ENCODE assay signal across 17 mouse cellular contexts in genomic region chr10:37326168-37326534, GRCm38 (mm10).
A peak's percentile ranks its signal among the peaks of the same experiment; 100 is the strongest.
DNase-seq lines count a peak whose midpoint lies in the region; ATAC-seq and TF ChIP-seq lines count a peak whose summit lies in the region.
"Had no signal": no experiment of that assay in that cellular context is flagged by ENCODE, and none has a peak within 500 bp of the region (broad histone marks: within the 10 kb centered on the region; RNA-seq: fewer than 3 reads in every experiment).

No protein-coding gene starts in this region.

- WGBS in intestine, embryonic 14.5 days = 55% methylated on average over 3 of the region's 3 CpGs
- 31% methylated on average over 3 of the region's 3 CpGs for WGBS in intestine, postnatal 0 days
- WGBS in intestine, embryonic 16.5 days = 61% methylated on average over 3 of the region's 3 CpGs
- WGBS in liver, embryonic 16.5 days (ENCODE audit: insufficient replicate concordance) = 40% methylated on average over 3 of the region's 3 CpGs
- 44% methylated on average over 3 of the region's 3 CpGs for WGBS in stomach, embryonic 15.5 days
- WGBS in hindbrain, embryonic 10.5 days = 72% methylated on average over 3 of the region's 3 CpGs
- 77% methylated on average over 3 of the region's 3 CpGs for WGBS in hindbrain, embryonic 14.5 days

- DNase-seq in intestine, embryonic 14.5 days (ENCODE audit: low spot score) = peak; percentile 41
- DNase-seq in hindbrain, embryonic 10.5 days (ENCODE audit: low spot score) = no peak
- DNase-seq in hindbrain, embryonic 14.5 days (ENCODE audit: low spot score) = no peak
- no peak for DNase-seq in cerebellum, adult 11 months
- DNase-seq: adrenal gland, postnatal 10 days; cerebellum, adult 11-12 months; cerebellum, adult 9-10 months; cerebellum, postnatal 25 days; gastrocnemius, postnatal 10 days; heart, adult 2 months had no signal

- H3K4me1 ChIP-seq in intestine, embryonic 14.5 days (replicated peaks; ENCODE audit: control insufficient read depth, insufficient read depth, low read length) = no peaks in the 10 kb centered on the region
- H3K4me1 ChIP-seq in intestine, postnatal 0 days (replicated peaks; ENCODE audit: control insufficient read depth, insufficient read depth, low read length) = peaks cover 4% of the 10 kb centered on the region; the same call in 1 of the 2 replicates
- H3K4me1 ChIP-seq in intestine, embryonic 16.5 days (ENCODE audit: control insufficient read depth, insufficient read depth, low read length) = peaks cover 17% of the 10 kb centered on the region
- H3K4me1 ChIP-seq in liver, embryonic 16.5 days (ENCODE audit: control insufficient read depth, low read depth, low read length) = no peaks in the 10 kb centered on the region; the same call in 1 of the 2 replicates
- no peaks in the 10 kb centered on the region for H3K4me1 ChIP-seq in stomach, embryonic 15.5 days
- H3K4me1 ChIP-seq in hindbrain, embryonic 10.5 days (replicated peaks) = 0 out of 2 replicates have a peak, but pooled peaks cover 4% of the 10 kb centered on the region
- H3K4me1 ChIP-seq in hindbrain, embryonic 14.5 days (replicated peaks; ENCODE audit: control insufficient read depth, insufficient read depth, low read length) = no peaks in the 10 kb centered on the region
- H3K4me1 ChIP-seq: embryonic facial prominence, embryonic 12.5 days had no signal

- H3K4me3 ChIP-seq in intestine, embryonic 14.5 days (ENCODE audit: low read depth, low read length) = no peak overlapping the region
- no peak overlapping the region for H3K4me3 ChIP-seq in intestine, postnatal 0 days (ENCODE audit: low read depth, low read length)
- H3K4me3 ChIP-seq in intestine, embryonic 16.5 days (ENCODE audit: low read length) = no peak overlapping the region
- no peak overlapping the region for H3K4me3 ChIP-seq in liver, embryonic 16.5 days (ENCODE audit: low read depth, low read length)
- H3K4me3 ChIP-seq in stomach, embryonic 15.5 days (replicated peaks) = no peak overlapping the region
- no peak overlapping the region for H3K4me3 ChIP-seq in hindbrain, embryonic 10.5 days
- H3K4me3 ChIP-seq in hindbrain, embryonic 14.5 days (replicated peaks; ENCODE audit: low read length) = no peak overlapping the region
- H3K4me3 ChIP-seq: embryonic facial prominence, embryonic 12.5 days; heart, adult 2 months had no signal

- H3K9me3 ChIP-seq in intestine, embryonic 14.5 days (ENCODE audit: control insufficient read depth, low read length) = no peaks in the 10 kb centered on the region
- H3K9me3 ChIP-seq in intestine, postnatal 0 days (ENCODE audit: control insufficient read depth) = no peaks in the 10 kb centered on the region
- no peaks in the 10 kb centered on the region for H3K9me3 ChIP-seq in intestine, embryonic 16.5 days (ENCODE audit: control insufficient read depth, low read length)
- no peaks in the 10 kb centered on the region for H3K9me3 ChIP-seq in liver, embryonic 16.5 days (replicated peaks; ENCODE audit: control insufficient read depth, low read length)
- no peaks in the 10 kb centered on the region for H3K9me3 ChIP-seq in stomach, embryonic 15.5 days
- no peaks in the 10 kb centered on the region for H3K9me3 ChIP-seq in hindbrain, embryonic 10.5 days
- H3K9me3 ChIP-seq in hindbrain, embryonic 14.5 days (ENCODE audit: control insufficient read depth, low read length) = no peaks in the 10 kb centered on the region
- H3K9me3 ChIP-seq: embryonic facial prominence, embryonic 12.5 days had no signal

- no peak overlapping the region for H3K27ac ChIP-seq in intestine, embryonic 14.5 days (ENCODE audit: low read depth)
- H3K27ac ChIP-seq in intestine, postnatal 0 days (ENCODE audit: low read depth, low read length) = no peak overlapping the region
- peak overlapping the region; percentile 65 for H3K27ac ChIP-seq in intestine, embryonic 16.5 days (ENCODE audit: low read length)
- peak overlapping the region; percentile 65; the same call in 1 of the 2 replicates for H3K27ac ChIP-seq in liver, embryonic 16.5 days (ENCODE audit: low read length)
- peak overlapping the region; percentile 73 for H3K27ac ChIP-seq in stomach, embryonic 15.5 days
- H3K27ac ChIP-seq in hindbrain, embryonic 10.5 days = no peak overlapping the region
- no peak overlapping the region for H3K27ac ChIP-seq in hindbrain, embryonic 14.5 days
- H3K27ac ChIP-seq: embryonic facial prominence, embryonic 12.5 days; heart, adult 2 months had no signal

- no peaks in the 10 kb centered on the region for H3K27me3 ChIP-seq in intestine, embryonic 14.5 days (replicated peaks; ENCODE audit: control insufficient read depth, insufficient read depth, low read length)
- H3K27me3 ChIP-seq in intestine, postnatal 0 days (replicated peaks; ENCODE audit: control insufficient read depth, insufficient read depth, low read length) = no peaks in the 10 kb centered on the region
- H3K27me3 ChIP-seq in intestine, embryonic 16.5 days (replicated peaks; ENCODE audit: control insufficient read depth, insufficient read depth, low read length) = no peaks in the 10 kb centered on the region
- H3K27me3 ChIP-seq in liver, embryonic 16.5 days (ENCODE audit: control insufficient read depth, insufficient read depth, low read depth, low read length) = no peaks in the 10 kb centered on the region
- no peaks in the 10 kb centered on the region for H3K27me3 ChIP-seq in stomach, embryonic 15.5 days (replicated peaks)
- H3K27me3 ChIP-seq in hindbrain, embryonic 10.5 days (ENCODE audit: insufficient read depth, poor library complexity, severe bottlenecking) = no peaks in the 10 kb centered on the region
- no peaks in the 10 kb centered on the region for H3K27me3 ChIP-seq in hindbrain, embryonic 14.5 days (ENCODE audit: control insufficient read depth, insufficient read depth, low read length)
- H3K27me3 ChIP-seq: embryonic facial prominence, embryonic 12.5 days had no signal

- H3K4me2 ChIP-seq in intestine, embryonic 14.5 days (ENCODE audit: low read length) = 0 out of 2 replicates have a peak overlapping the region, but pooled peaks have one; percentile 2
- no peak overlapping the region for H3K4me2 ChIP-seq in intestine, postnatal 0 days (replicated peaks; ENCODE audit: low read depth)
- H3K4me2 ChIP-seq in intestine, embryonic 16.5 days (ENCODE audit: low read depth, low read length) = no peak overlapping the region
- H3K4me2 ChIP-seq in liver, embryonic 16.5 days (ENCODE audit: low read depth, low read length) = 0 out of 2 replicates have a peak overlapping the region, but pooled peaks have one; percentile 9
- H3K4me2 ChIP-seq in stomach, embryonic 15.5 days = no peak overlapping the region
- H3K4me2 ChIP-seq in hindbrain, embryonic 14.5 days (replicated peaks) = no peak overlapping the region
- H3K4me2 ChIP-seq: embryonic facial prominence, embryonic 12.5 days; heart, embryonic 11.5 days had no signal

- no peak for TF ChIP-seq CTCF in intestine, postnatal 0 days (IDR thresholded peaks at IDR 0.05; ENCODE audit: low read depth)

- no peak for ATAC-seq in intestine, embryonic 14.5 days (replicated peaks; ENCODE audit: low FRiP score, low TSS enrichment, low read depth)
- ATAC-seq in intestine, postnatal 0 days = no peak
- peak; percentile 52 for ATAC-seq in intestine, embryonic 16.5 days
- ATAC-seq in liver, embryonic 16.5 days (ENCODE audit: low read depth) = no peak
- ATAC-seq in stomach, embryonic 15.5 days (ENCODE audit: insufficient read depth, low FRiP score, low read depth) = no peak
- no peak for ATAC-seq in hindbrain, embryonic 14.5 days (ENCODE audit: low FRiP score)
- ATAC-seq: forebrain, embryonic 16.5 days had no signal

- no peak overlapping the region for H3K9ac ChIP-seq in intestine, embryonic 14.5 days (ENCODE audit: low read length)
- H3K9ac ChIP-seq in intestine, postnatal 0 days (ENCODE audit: low read depth, low read length) = no peak overlapping the region
- H3K9ac ChIP-seq in intestine, embryonic 16.5 days (ENCODE audit: low read depth, low read length) = no peak overlapping the region
- no peak overlapping the region for H3K9ac ChIP-seq in liver, embryonic 16.5 days (ENCODE audit: low read depth, low read length)
- H3K9ac ChIP-seq in stomach, embryonic 15.5 days = no peak overlapping the region
- H3K9ac ChIP-seq in hindbrain, embryonic 14.5 days = no peak overlapping the region
- H3K9ac ChIP-seq: embryonic facial prominence, embryonic 12.5 days had no signal

- no peaks in the 10 kb centered on the region for H3K36me3 ChIP-seq in intestine, embryonic 14.5 days (ENCODE audit: control insufficient read depth, insufficient read depth, low read length)
- H3K36me3 ChIP-seq in intestine, postnatal 0 days (ENCODE audit: control insufficient read depth, insufficient read depth) = no peaks in the 10 kb centered on the region
- no peaks in the 10 kb centered on the region for H3K36me3 ChIP-seq in intestine, embryonic 16.5 days (ENCODE audit: control insufficient read depth, insufficient read depth, low read length)
- H3K36me3 ChIP-seq in liver, embryonic 16.5 days (ENCODE audit: control insufficient read depth, insufficient read depth) = no peaks in the 10 kb centered on the region
- no peaks in the 10 kb centered on the region for H3K36me3 ChIP-seq in stomach, embryonic 15.5 days
- no peaks in the 10 kb centered on the region for H3K36me3 ChIP-seq in hindbrain, embryonic 10.5 days
- no peaks in the 10 kb centered on the region for H3K36me3 ChIP-seq in hindbrain, embryonic 14.5 days (replicated peaks; ENCODE audit: control insufficient read depth, insufficient read depth)
- H3K36me3 ChIP-seq: embryonic facial prominence, embryonic 12.5 days had no signal

Comparison
In these comparisons a context has a peak if more than half of its experiments do, and no peak if none do; other contexts are left out.
1. H3K27ac ChIP-seq: peak in intestine, embryonic 16.5 days (single experiment), liver, embryonic 16.5 days (single experiment) and stomach, embryonic 15.5 days (single experiment); none in intestine, embryonic 14.5 days (single experiment), intestine, postnatal 0 days (single experiment), hindbrain, embryonic 10.5 days (single experiment) and hindbrain, embryonic 14.5 days (single experiment).
2. H3K4me2 ChIP-seq: peak in intestine, embryonic 14.5 days (single experiment) and liver, embryonic 16.5 days (single experiment); none in intestine, postnatal 0 days (single experiment), intestine, embryonic 16.5 days (single experiment), stomach, embryonic 15.5 days (single experiment) and hindbrain, embryonic 14.5 days (single experiment).